Mouse (Mus musculus) regulatory T cell (primary cell): Measurements from ENCODE around the gene Mta1.

Experiments used
- in situ Hi-C: fragments of 300-600 bp; cut with MboI, MseI; formaldehyde crosslinking; loops from one replicate; pipeline ENCODE4 v1.15.1; 2025; ENCODE audit warnings: high pct_unique_total_duplicates

Gene Mta1

GRCm38 (mm10) chr12:113147481-113147880 is 49.4 kb downstream of the Mta1 start:
- in situ Hi-C loops: loop anchor here (5.0 kb wide), 1 partner anchor 40 kb away; the partner anchor contains the start of gene Tmem121

DNA sequence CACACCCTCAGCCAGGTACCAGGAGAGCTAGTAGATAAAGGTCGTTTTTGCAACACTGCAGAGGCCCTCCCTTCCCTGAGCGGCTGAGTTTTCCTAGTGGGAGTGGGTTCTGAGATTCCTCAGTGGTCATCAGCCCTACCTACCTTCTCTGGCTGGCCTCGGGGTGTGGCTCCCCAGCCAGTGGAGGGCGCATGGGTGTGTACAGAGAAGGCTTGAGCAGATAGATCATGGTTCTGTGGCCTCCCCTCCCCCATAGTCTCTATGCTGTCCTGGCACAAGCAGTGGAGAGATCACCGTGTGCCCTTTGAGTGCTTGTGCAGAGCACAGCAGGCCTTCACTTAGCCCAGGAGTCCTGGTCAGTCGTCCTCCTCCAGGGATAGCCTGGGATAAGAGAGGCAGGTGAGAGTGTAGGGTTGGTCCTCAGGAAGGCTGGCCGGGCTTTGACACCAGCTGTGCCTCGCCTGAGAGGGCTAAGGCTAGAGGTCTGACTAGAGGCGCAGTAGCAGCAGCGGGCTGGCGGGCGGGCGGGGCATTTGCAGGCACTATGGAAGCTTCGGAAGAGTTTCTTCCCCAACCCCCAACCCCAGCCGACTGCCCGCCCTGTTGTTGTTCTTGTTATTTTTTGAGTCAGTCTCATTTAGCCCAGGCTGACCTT is 50.4 kb downstream of the Mta1 start:
- in situ Hi-C loops: loop anchor here (5.0 kb wide), 1 partner anchor 39 kb away; the partner anchor contains the start of gene Tmem121

DNA sequence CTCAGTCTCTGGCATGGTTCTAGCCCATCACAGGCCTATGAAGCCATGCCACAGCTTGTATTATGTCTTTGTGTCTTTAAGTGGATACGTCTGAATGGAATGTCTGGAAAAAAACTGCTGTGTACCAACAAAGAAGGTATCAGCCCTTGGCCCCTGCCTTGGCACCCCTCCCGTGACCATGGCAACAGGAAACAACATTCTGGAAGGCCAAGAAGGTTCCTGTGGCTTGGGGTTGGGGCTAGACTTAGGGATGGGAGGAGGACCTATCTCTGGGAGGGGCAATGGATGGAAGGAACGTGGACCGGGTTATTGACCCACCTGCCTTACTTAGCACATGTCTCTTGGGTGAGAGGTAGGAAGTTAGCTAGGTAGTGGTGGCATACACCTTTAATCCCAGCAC is 51.3 kb downstream of the Mta1 start:
- in situ Hi-C loops: loop anchor here (5.0 kb wide), 1 partner anchor 38 kb away; the partner anchor contains the start of gene Tmem121

GRCm38 (mm10) chr12:113149896-113150295 is 51.8 kb downstream of the Mta1 start:
- in situ Hi-C loops: loop anchor here (5.0 kb wide), 1 partner anchor 37 kb away; the partner anchor contains the start of gene Tmem121

- in situ Hi-C loops: no loop called here
Measured at GRCm38 (mm10) chr12:113150591-113150990, 52.5 kb downstream of the Mta1 start.

GRCm38 (mm10) chr12:113151046-113151445 is 53.0 kb downstream of the Mta1 start:
- in situ Hi-C loops: no loop called here

DNA sequence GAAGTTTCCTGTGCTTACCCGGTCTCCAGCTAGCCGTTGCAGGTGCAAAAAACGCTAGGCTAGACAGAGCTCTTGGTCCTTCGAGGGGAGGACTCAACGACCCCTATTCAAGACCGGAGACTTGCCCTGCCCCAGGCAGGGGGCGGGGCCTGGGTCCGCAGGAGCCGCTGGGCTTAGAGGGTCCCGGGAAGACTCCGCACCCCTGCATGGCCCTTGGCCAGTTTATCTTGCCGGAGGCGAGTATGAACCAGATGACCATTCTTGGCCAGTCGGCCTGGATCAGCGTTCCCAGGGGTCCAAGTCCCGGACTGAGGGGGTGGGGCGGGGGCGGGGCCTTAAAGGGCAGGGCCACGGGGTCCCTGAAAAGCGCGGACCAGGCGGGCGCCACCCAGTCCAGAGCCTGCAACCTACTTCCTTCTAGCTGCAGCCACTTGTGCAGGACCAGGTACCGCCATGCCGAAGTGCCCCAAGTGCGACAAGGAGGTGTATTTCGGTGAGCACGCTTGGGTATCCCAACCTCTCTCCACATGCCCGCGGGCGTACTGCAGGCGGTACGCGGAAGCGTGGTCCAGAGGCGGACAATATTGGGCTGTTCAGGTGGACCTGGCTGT is 53.7 kb downstream of the Mta1 start:
- in situ Hi-C loops: no loop called here

GRCm38 (mm10) chr12:113152272-113152661 is 54.2 kb downstream of the Mta1 start:
- in situ Hi-C loops: no loop called here

DNA sequence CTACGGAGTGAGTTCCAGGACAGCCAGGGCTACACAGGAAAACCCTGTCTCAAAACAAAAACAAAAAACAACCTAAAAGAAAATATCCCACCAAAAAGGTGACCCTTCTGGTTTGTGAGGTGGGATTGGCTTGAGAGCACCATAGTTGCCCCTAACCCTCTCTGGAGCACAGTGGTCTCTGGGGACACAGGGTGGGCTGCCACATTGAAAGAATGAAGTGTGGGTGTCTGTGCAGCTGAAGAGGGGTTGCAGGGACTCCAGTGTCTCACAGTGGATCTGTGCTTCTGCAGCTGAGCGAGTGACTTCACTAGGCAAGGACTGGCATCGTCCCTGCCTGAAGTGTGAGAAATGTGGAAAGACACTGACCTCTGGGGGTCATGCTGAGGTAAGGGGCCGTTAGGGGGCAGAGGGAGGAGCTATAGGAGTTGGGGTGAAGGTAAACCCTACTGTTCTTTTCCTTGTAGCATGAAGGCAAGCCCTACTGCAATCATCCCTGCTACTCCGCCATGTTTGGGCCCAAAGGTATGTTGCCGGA is 55.0 kb downstream of the Mta1 start:
- in situ Hi-C loops: no loop called here

GRCm38 (mm10) chr12:113153971-113154370 is 55.9 kb downstream of the Mta1 start:
- in situ Hi-C loops: no loop called here

DNA sequence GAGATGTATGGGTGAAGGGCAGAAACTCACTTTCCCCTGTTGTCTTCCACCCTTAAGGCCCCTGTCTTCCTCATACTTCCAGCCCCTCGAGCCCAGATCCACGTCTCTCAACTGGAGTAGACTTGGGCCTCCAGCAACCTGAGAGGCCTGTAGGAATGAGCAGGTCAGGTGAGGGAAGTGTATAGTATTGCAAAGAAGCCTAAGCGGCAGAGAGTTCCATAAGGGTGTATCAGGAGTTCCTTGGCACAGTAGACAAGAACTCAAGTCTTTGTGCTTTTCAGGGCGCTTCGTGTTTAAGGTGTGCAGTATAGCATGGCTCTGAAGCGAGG is 56.6 kb downstream of the Mta1 start:
- in situ Hi-C loops: no loop called here

- in situ Hi-C loops: no loop called here
Measured at GRCm38 (mm10) chr12:113155076-113155771, 57.1 kb downstream of the Mta1 start.

GRCm38 (mm10) chr12:113155887-113156539 is 57.9 kb downstream of the Mta1 start, which contains the start of gene Tedc1:
Gene Tedc1 (plus strand): TSS chr12:113156421.
- in situ Hi-C loops: no loop called here

GRCm38 (mm10) chr12:113156540-113156929 is 58.5 kb downstream of the Mta1 start:
- in situ Hi-C loops: no loop called here

DNA sequence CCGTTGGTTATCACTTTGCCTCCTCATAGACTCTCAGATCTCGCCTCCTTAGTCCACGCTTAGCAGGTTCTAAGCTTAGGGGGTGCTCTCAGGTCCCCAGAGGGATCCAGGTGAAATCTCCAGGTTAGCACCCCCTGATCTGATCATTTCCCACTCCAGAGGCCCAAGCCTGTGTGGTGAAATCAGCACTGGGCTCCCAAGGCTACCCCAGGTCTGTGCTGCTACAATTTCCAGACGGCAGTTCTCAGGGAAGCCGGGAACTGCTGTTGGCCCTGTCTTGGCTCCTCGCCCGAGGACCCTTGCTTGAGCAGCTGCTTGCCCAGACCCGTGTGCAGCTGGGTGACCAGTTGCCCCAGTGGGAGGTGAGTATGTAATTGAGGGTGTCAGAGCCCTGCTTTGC is 58.9 kb downstream of the Mta1 start:
- in situ Hi-C loops: no loop called here

DNA sequence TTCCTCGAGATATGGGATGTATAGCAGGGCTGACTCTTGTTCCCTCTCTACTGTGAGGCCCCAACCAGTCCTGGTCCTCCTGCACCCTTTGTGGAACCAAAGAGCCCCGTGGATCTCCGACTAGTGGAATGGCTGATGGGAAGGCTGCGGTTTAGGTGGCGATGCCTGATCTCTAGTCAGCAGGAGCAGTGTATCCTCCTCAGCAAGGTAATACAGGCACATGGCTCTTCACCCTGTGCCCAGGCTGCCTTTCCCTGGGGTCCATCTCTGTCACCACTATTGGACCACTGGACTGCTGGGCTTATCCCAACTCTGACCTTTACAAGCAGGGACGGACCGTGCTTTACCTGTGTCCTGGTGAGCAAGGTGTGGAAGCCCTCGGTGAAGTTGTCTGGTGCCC is 59.4 kb downstream of the Mta1 start:
- in situ Hi-C loops: no loop called here

DNA sequence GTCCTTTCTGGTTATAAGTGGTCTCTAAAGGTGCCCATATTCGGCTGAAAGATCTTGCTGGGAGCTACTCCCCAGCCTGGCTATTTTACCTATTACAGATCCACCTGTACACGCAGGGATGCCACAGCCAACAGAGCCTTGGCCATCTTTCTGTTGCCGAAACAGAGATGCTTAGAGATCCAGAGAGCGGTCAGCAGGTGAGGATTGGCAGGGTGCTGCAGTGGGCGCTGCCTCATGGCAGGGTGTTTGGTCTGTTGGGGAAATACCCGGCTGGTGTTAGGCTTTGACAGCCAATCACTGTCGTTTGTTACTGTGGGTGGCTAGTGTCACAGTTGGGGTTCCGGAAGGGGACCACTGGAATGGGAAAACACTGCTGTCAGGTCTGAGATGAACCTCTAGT is 59.9 kb downstream of the Mta1 start:
- in situ Hi-C loops: no loop called here

DNA sequence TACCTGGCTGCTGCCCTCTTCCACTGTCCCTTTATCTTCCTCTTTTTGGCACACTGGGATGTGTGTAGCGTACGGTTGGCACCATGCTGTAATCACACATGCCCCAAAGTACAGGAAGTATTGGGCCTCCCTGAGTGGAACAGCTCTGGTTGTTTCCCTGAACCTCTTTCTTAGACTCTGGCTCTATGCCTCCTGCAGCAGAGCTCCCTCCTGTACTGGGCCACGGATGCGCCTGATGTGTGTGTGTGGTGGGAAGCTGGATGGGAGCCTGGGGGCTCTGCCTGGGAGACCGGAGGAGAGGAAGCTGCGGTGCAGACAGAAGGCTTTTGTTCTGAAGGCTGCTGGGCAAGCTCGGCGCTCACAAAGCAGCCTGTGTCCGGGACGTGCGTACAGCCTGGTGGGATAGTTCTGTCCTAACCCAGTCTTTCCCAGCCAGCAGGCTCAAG is 65.5 kb downstream of the Mta1 start:
- in situ Hi-C loops: no loop called here

DNA sequence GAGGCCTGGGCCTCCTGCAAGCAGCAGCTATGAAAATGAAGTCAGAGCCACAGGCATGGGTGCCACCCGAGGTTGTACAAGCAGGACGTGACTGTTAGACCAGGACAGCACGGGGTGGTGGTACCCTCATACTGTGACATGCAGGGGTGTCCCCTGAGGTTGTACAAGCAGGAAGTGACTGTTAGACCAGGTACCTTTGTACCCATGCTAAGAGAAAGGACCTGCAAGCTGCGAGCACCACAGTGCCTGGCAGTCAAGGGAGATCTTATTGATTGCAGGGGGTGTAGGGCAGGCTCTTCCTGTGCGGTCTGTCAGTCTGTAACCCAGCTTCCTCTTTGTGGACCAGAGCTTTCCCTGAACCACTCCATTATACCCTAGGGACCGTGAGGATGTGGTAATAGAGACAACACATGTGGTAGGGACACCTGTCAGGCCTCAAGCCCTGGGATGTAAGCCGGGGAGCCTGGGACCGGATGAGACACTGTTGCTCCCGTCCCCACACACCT is 70.0 kb downstream of the Mta1 start:
- in situ Hi-C loops: no loop called here

DNA sequence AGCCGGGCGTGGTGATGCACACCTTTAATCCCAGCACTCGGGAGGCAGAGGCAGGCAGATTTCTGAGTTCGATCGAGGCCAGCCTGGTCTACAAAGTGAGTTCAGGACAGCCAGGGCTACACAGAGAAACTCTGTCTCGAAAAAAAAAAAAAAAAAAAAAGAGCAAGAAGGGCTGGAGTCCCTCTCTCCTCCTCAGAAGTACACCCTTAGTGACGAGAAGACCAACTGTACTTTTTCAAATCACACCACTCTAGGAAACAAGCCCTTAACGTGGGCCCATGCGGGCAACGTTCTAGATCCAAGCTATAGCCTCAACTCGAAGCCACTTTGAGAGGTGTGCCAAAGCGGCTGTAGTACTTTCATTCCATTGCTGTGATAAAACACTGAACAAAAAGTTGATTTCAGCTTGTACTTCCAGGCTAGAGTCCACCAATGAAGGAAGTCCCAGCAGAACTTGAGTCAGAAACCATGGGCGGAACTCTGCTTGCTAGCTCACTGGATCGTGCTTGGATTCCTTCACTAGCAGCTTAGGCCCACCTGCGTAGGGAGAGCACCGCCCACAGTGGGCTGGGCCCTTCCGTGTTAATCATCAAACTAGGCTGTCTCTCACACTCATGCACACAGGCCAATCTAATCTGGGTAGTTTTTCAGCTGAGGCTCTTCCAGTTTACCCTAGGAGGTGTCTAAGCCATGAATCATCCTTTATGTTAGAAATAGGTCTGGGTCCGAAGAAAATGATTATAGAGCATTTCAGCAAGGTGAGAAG is 79.1 kb downstream of the Mta1 start:
- in situ Hi-C loops: no loop called here

DNA sequence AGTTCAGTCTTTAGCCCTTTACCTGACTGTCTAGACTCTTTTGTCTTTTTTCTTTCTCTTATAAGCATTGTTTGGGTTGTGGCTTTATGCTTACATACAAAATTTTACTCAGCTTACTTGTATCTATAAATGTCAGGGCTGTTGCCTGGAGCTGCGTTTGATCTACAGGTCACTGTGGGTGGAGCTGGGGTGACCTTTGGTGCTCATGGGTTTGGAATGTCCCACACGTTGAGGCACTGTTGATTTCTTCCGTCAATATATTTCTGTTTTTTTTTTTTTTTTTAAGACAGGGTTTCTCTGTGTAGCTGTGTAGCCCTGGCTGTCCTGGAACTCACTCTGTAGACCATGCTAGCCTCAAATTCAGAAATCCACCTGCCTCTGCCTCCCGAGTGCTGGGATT is 82.9 kb downstream of the Mta1 start:
- in situ Hi-C loops: no loop called here
